In the genomic region with DNA sequence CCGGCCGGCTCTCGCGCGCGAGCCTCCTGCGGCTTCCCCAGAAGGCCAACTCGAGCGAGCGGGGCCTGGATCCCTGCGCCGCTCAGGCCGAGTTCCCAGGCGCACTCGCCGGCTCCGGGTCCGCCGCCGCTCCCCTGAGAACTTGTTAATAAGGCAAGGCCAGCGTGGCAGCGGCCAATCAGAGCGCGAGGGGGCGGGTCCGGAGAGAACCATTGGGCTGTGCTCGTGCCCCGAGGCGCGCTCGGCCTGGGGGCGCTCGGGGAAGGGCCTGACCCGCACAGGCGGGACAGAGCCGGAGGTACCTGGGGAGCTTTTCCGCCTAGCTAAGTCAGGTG, we compare ENCODE assay signal across 8 mouse cellular contexts. TPM values are rescaled to one million over a fixed set of nuclear protein-coding genes. Genes with fewer than 3 reads are reported as not detected.
DNase-seq lines count a peak whose midpoint lies in the region; ATAC-seq and TF ChIP-seq lines count a peak whose summit lies in the region.

A gene (minus strand): TSS at position 123 of the 335 bp plus-strand sequence.

- no peak for TF ChIP-seq EP300 in ES-Bruce4 (IDR thresholded peaks at IDR 0.05; ENCODE audit: insufficient read depth, low read depth, low read length)

- H3K4me2 ChIP-seq in forebrain, embryonic 14.5 days (ENCODE audit: low read length), result peak within 1 kb of the TSS; percentile 60

- no peaks in the 10 kb centered on the region for H3K36me3 ChIP-seq in ES-Bruce4 (ENCODE audit: control insufficient read depth, insufficient read depth, low read length, poor library complexity, severe bottlenecking)
- no peaks in the 10 kb centered on the region for H3K36me3 ChIP-seq in forebrain, embryonic 14.5 days (ENCODE audit: control insufficient read depth, insufficient read depth, low read length)

- WGBS in forebrain, embryonic 14.5 days, result under 1% methylated on average over 37 of the region's 37 CpGs
- under 1% methylated on average over 37 of the region's 37 CpGs for WGBS in lung, adult 2 months

- H3K4me3 ChIP-seq in ES-Bruce4 (ENCODE audit: low read depth, low read length), result peak within 1 kb of the TSS; percentile 56
- peak within 1 kb of the TSS; percentile 32 for H3K4me3 ChIP-seq in forebrain, embryonic 14.5 days (ENCODE audit: low read depth, low read length)
- H3K4me3 ChIP-seq in lung, adult 2 months (replicated peaks; ENCODE audit: extremely low read depth, low read depth, low read length), result peak within 1 kb of the TSS; percentile 89

- intact Hi-C loops in heart, postnatal 25 days (cut with DNase I), result loop anchor here (5.0 to 10.0 kb wide), 3 partner anchors 218 to 390 kb away; no protein-coding TSS in a partner anchor

- no peaks in the 10 kb centered on the region for H3K4me1 ChIP-seq in ES-Bruce4 (ENCODE audit: control insufficient read depth, insufficient read depth, low read length)
- peaks cover 7% of the 10 kb centered on the region for H3K4me1 ChIP-seq in forebrain, embryonic 14.5 days (ENCODE audit: control insufficient read depth, insufficient read depth, low read length)
- H3K4me1 ChIP-seq in lung, adult 2 months (ENCODE audit: control insufficient read depth, insufficient read depth, low read length), result peaks cover 3% of the 10 kb centered on the region; the same call in 1 of the 2 replicates

- ATAC-seq in forebrain, embryonic 14.5 days, result peak; percentile 83

- no peaks in the 10 kb centered on the region for H3K9me3 ChIP-seq in ES-Bruce4 (replicated peaks; ENCODE audit: control insufficient read depth, insufficient read depth, low read length, poor library complexity, severe bottlenecking)
- H3K9me3 ChIP-seq in forebrain, embryonic 14.5 days (replicated peaks; ENCODE audit: control insufficient read depth, low read length), result no peaks in the 10 kb centered on the region

- H3K27ac ChIP-seq in ES-Bruce4 (ENCODE audit: insufficient read depth, low read length), result no peak within 1 kb of the TSS
- no peak within 1 kb of the TSS for H3K27ac ChIP-seq in forebrain, embryonic 14.5 days (ENCODE audit: low read depth, low read length)

- H3K9ac ChIP-seq in ES-Bruce4 (ENCODE audit: low read depth, poor library complexity, severe bottlenecking), result peak within 1 kb of the TSS; percentile 22
- H3K9ac ChIP-seq in forebrain, embryonic 14.5 days (ENCODE audit: low read length), result peak within 1 kb of the TSS; percentile 55

- peaks cover 58% of the 10 kb centered on the region for H3K27me3 ChIP-seq in ES-Bruce4 (ENCODE audit: control insufficient read depth, insufficient read depth, low read length, poor library complexity, severe bottlenecking)
- peaks cover 88% of the 10 kb centered on the region for H3K27me3 ChIP-seq in forebrain, embryonic 14.5 days (replicated peaks; ENCODE audit: control insufficient read depth, insufficient read depth, low read length)

- TF ChIP-seq CTCF in ES-Bruce4 (IDR thresholded peaks at IDR 0.05; ENCODE audit: low read depth, low read length), result no peak
- TF ChIP-seq CTCF in lung, adult 2 months (IDR thresholded peaks at IDR 0.05; ENCODE audit: insufficient read depth, low read length), result no peak

- DNase-seq in c-Kit-positive CD71-negative TER-119-negative erythroid progenitor cells, embryonic 14.5 days (ENCODE audit: low read depth), result peak; percentile 40
- DNase-seq in forebrain, embryonic 14.5 days (ENCODE audit: low spot score), result peak; percentile 85
- DNase-seq in heart, postnatal 25 days (ENCODE audit: low spot score), result peak; percentile 84
- DNase-seq in kidney, postnatal 4 days, result peak; percentile 87 to 91
- peak; percentile 67 for DNase-seq in lung, adult 2 months
- DNase-seq in ovary, adult 18-20 months (ENCODE audit: low spot score), result peak; percentile 84
- DNase-seq in urinary bladder, postnatal 25 days (ENCODE audit: low spot score), result peak; percentile 67

- no peak for TF ChIP-seq POLR2A in ES-Bruce4 (IDR thresholded peaks at IDR 0.05; ENCODE audit: insufficient read depth, low read length)
- peak; percentile 50; the same call in 1 of the 2 replicates for TF ChIP-seq POLR2A in lung, adult 2 months (IDR thresholded peaks at IDR 0.05; ENCODE audit: borderline replicate concordance, extremely low read depth, low read depth, low read length)

RNA-seq across cellular contexts. Expression of the gene that starts here (rescaled TPM):
- polyA plus RNA-seq in ES-Bruce4 (2011; ENCODE audit: insufficient read depth, insufficient read length, low read depth, missing spikeins), result 0.68 and 0.72 TPM in 2 replicates
- 12.5 and 16.1 TPM in 2 replicates for polyA plus RNA-seq in forebrain, embryonic 14.5 days (2014; fragmentation: Nextera tagmentation; extraction: Ambion mirVana)
- 1 to 10 TPM; 4.0 to 5.1 TPM for total RNA-seq in heart, postnatal 25 days (2021)
- polyA plus RNA-seq in lung, adult 2 months (2012; rRNA removed), result 5.9 and 6.0 TPM in 2 replicates

Comparison
In these comparisons a context has a peak if more than half of its experiments do, and no peak if none do; other contexts are left out.
1. H3K4me3 ChIP-seq: peak in every context shown above with its lines; median percentile 89 in lung, adult 2 months; 56 in ES-Bruce4; 32 in forebrain, embryonic 14.5 days.